Mouse (Mus musculus) layer of hippocampus, adult 8-10 months (tissue): ENCODE measurements around the gene Snap29. TPM values are rescaled to one million over a fixed set of nuclear protein-coding genes. Genes with fewer than 3 reads are reported as not detected.

Experiments
- DNase-seq, 2 experiments: peaks; one replicate each; pipeline ENCODE4 v3.0.0; 2022; ENCODE audit warnings: low spot score in 2 of 2
- total RNA-seq, 4 experiments: library from RNA; stranded (reverse); gene quantifications; 2 replicates each; pipeline ENCODE4 v1.2.4; 2022

The Snap29 gene
- total RNA-seq, 4 experiments from 2014 or later: 19.5 to 21.6 (median 20.7) TPM

- DNase-seq: no peak
These were observed 66.7 kb downstream of the Snap29 start for GRCm38 (mm10) chr16:17472498-17472897.

DNA sequence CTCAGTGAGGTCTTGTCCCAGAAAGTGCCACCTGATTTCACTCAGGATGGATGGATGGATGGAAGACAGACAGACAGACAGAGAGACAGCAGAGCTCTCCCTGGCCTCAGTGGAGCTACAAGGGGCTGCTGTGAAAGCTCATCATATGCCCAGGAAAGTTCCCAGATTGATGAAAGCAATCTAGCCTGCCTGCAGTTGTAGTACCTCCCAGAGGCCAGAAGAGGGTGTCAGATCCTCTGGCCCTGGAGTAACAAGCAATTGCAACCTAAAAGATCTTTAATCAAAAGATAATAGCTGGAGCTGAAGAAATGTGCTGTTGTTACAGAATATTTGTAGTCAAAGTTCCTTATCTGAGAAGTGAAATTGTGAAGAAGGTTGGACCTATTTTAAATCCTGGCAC, 68.3 kb downstream of the Snap29 start:
- DNase-seq: no peak

GRCm38 (mm10) chr16:17474761-17475160, 69.0 kb downstream of the Snap29 start:
- DNase-seq: no peak

GRCm38 (mm10) chr16:17475326-17475725, 69.5 kb downstream of the Snap29 start:
- DNase-seq: no peak

- no peak for DNase-seq
These were observed 72.7 kb downstream of the Snap29 start for GRCm38 (mm10) chr16:17478331-17478943.

Other genes starting within 250 kb of the Snap29 start
- gene Ube2l3, start 203.3 kb upstream of the Snap29 start, total RNA-seq: 100 to 1,000 TPM; 126 to 157 (median 142) TPM
- 1 to 10 TPM; 2.8 to 3.8 (median 3.5) TPM for gene Rimbp3, start 197.4 kb upstream of the Snap29 start, total RNA-seq
- 1 to 10 TPM; 4.1 to 7.2 (median 6.5) TPM for gene Hic2, start 172.4 kb upstream of the Snap29 start, total RNA-seq
- gene Tmem191c, start 129.9 kb upstream of the Snap29 start, total RNA-seq: 100 to 1,000 TPM in 2 of 4 experiments, 10 to 100 TPM in 2; 85.5 to 112 (median 94.2) TPM
- 1 to 10 TPM; 1.6 to 2.6 (median 2.2) TPM for gene Serpind1, start 74.6 kb upstream of the Snap29 start, total RNA-seq
- gene Pi4ka, start 328 bp downstream of the Snap29 start, total RNA-seq: 100 to 1,000 TPM; 261 to 306 (median 301) TPM
- gene Crkl, start 46.0 kb downstream of the Snap29 start, total RNA-seq: 10 to 100 TPM; 35.3 to 49.3 (median 38.4) TPM
- 100 to 1,000 TPM in 2 of 4 experiments, 10 to 100 TPM in 2; 92.5 to 137 (median 109) TPM for gene Aifm3, start 83.6 kb downstream of the Snap29 start, total RNA-seq
- 100 to 1,000 TPM; 194 to 222 (median 203) TPM for gene Lztr1, start 102.7 kb downstream of the Snap29 start, total RNA-seq
- 10 to 100 TPM; 42.9 to 47.0 (median 45.1) TPM for gene Thap7, start 125.2 kb downstream of the Snap29 start, total RNA-seq
- 1 to 10 TPM in 3 of 4 experiments, under 1 TPM in 1; 0.91 to 1.6 (median 1.4) TPM for gene Lrrc74b, start 155.3 kb downstream of the Snap29 start, total RNA-seq
- 1 to 10 TPM; 1.2 to 1.9 (median 1.6) TPM for gene P2rx6, start 155.9 kb downstream of the Snap29 start, total RNA-seq
- 100 to 1,000 TPM in 2 of 4 experiments, 10 to 100 TPM in 2; 80.6 to 117 (median 97.4) TPM for gene Slc7a4, start 177.2 kb downstream of the Snap29 start, total RNA-seq
- gene Smpd4, start 213.4 kb downstream of the Snap29 start, total RNA-seq: 10 to 100 TPM; 51.8 to 70.7 (median 60.0) TPM
- gene Ccdc74a, start 240.5 kb downstream of the Snap29 start, total RNA-seq: 10 to 100 TPM; 29.8 to 42.6 (median 41.3) TPM